Mouse (Mus musculus): ENCODE measurements around the gene Apc2. TPM values are rescaled to one million over a fixed set of nuclear protein-coding genes. Genes with fewer than 3 reads are reported as not detected.

Apc2 gene
- polyA plus RNA-seq, 1 experiment from 2014 or later: 6.2 TPM

- Histone ChIP-seq H3K27ac (replicated peaks; ENCODE audit: low read depth, low read length) (no peak overlapping the region), H3K27me3 (replicated peaks; ENCODE audit: control insufficient read depth, insufficient read depth, low read length) (peaks cover 18% of the 10 kb centered on the region), H3K4me2 (ENCODE audit: low read depth, low read length) (no peak overlapping the region), H3K9ac (ENCODE audit: low read depth, low read length) (no peak overlapping the region), H3K9me3 (ENCODE audit: control insufficient read depth, low read length) (no peaks in the 10 kb centered on the region), H3K4me1 (ENCODE audit: control insufficient read depth, insufficient read depth, low read length) (0 out of 2 replicates have a peak, but pooled peaks cover 4% of the 10 kb centered on the region), H3K36me3 (ENCODE audit: control insufficient read depth, insufficient read depth, low read length) (peaks cover 22% of the 10 kb centered on the region), H3K4me3 (ENCODE audit: low read depth, low read length) (no peak overlapping the region)
- ATAC-seq (ENCODE audit: low read depth) (no peak), DNase-seq (ENCODE audit: low spot score) (no peak)
- WGBS: 42% methylated on average over 7 of the region's 7 CpGs
Observed at GRCm38 (mm10) chr10:80294788-80295303, 931 bp upstream of the Apc2 start.

GRCm38 (mm10) chr10:80296824-80297223 is 1.0 kb downstream of the Apc2 start:
- H3K4me3 ChIP-seq (ENCODE audit: low read depth, low read length): 0 out of 2 replicates have a peak overlapping the region, but pooled peaks have one; percentile 41
- ATAC-seq (ENCODE audit: low read depth): no peak
- H3K27ac ChIP-seq (replicated peaks; ENCODE audit: low read depth, low read length): no peak overlapping the region; the same call in 1 of the 2 replicates
- peak overlapping the region; percentile 55; the same call in 1 of the 2 replicates for H3K9ac ChIP-seq (ENCODE audit: low read depth, low read length)
- H3K4me2 ChIP-seq (ENCODE audit: low read depth, low read length): peak overlapping the region; percentile 66
- H3K36me3 ChIP-seq (ENCODE audit: control insufficient read depth, insufficient read depth, low read length): peaks cover 22% of the 10 kb centered on the region
- H3K4me1 ChIP-seq (ENCODE audit: control insufficient read depth, insufficient read depth, low read length): 0 out of 2 replicates have a peak, but pooled peaks cover 4% of the 10 kb centered on the region
- no peaks in the 10 kb centered on the region for H3K9me3 ChIP-seq (ENCODE audit: control insufficient read depth, low read length)
- DNase-seq (ENCODE audit: low spot score): no peak
- peaks cover 38% of the 10 kb centered on the region for H3K27me3 ChIP-seq (replicated peaks; ENCODE audit: control insufficient read depth, insufficient read depth, low read length)
- 63% methylated on average over 5 of the region's 5 CpGs for WGBS

GRCm38 (mm10) chr10:80297526-80298133 is 1.9 kb downstream of the Apc2 start:
- Histone ChIP-seq H3K27ac (replicated peaks; ENCODE audit: low read depth, low read length) (no peak overlapping the region), H3K9ac (ENCODE audit: low read depth, low read length) (peak overlapping the region; percentile 25; the same call in 1 of the 2 replicates)
- ATAC-seq (ENCODE audit: low read depth): no peak

GRCm38 (mm10) chr10:80298571-80299281 is 2.9 kb downstream of the Apc2 start:
- no peak overlapping the region; the same call in 1 of the 2 replicates for H3K27ac ChIP-seq (replicated peaks; ENCODE audit: low read depth, low read length)
- H3K4me3 ChIP-seq (ENCODE audit: low read depth, low read length): peak overlapping the region; percentile 15
- DNase-seq (ENCODE audit: low spot score) (peak; percentile 78), ATAC-seq (ENCODE audit: low read depth) (peak; percentile 62; the same call in 1 of the 2 replicates)
- H3K9me3 ChIP-seq (ENCODE audit: control insufficient read depth, low read length): no peaks in the 10 kb centered on the region
- H3K27me3 ChIP-seq (replicated peaks; ENCODE audit: control insufficient read depth, insufficient read depth, low read length): peaks cover 45% of the 10 kb centered on the region
- H3K4me1 ChIP-seq (ENCODE audit: control insufficient read depth, insufficient read depth, low read length): no peaks in the 10 kb centered on the region
- H3K36me3 ChIP-seq (ENCODE audit: control insufficient read depth, insufficient read depth, low read length): peaks cover 14% of the 10 kb centered on the region
- H3K9ac ChIP-seq (ENCODE audit: low read depth, low read length): peak overlapping the region; percentile 45
- H3K4me2 ChIP-seq (ENCODE audit: low read depth, low read length): peak overlapping the region; percentile 35; the same call in 1 of the 2 replicates
- 5% methylated on average over 26 of the region's 26 CpGs for WGBS

More at GRCm38 (mm10) chr10:80297526-80298133, 1.9 kb downstream of the Apc2 start:
- DNase-seq (ENCODE audit: low spot score): no peak
- H3K9me3 ChIP-seq (ENCODE audit: control insufficient read depth, low read length): no peaks in the 10 kb centered on the region
- H3K4me2 ChIP-seq (ENCODE audit: low read depth, low read length): no peak overlapping the region
- no peak overlapping the region for H3K4me3 ChIP-seq (ENCODE audit: low read depth, low read length)
- 0 out of 2 replicates have a peak, but pooled peaks cover 4% of the 10 kb centered on the region for H3K4me1 ChIP-seq (ENCODE audit: control insufficient read depth, insufficient read depth, low read length)
- WGBS: 69% methylated on average over 8 of the region's 8 CpGs
- peaks cover 22% of the 10 kb centered on the region for H3K36me3 ChIP-seq (ENCODE audit: control insufficient read depth, insufficient read depth, low read length)
- H3K27me3 ChIP-seq (replicated peaks; ENCODE audit: control insufficient read depth, insufficient read depth, low read length): peaks cover 43% of the 10 kb centered on the region

GRCm38 (mm10) chr10:80299301-80299700 is 3.5 kb downstream of the Apc2 start:
- Histone ChIP-seq H3K9ac (ENCODE audit: low read depth, low read length) (peak overlapping the region; percentile 45), H3K4me3 (ENCODE audit: low read depth, low read length) (peak overlapping the region; percentile 15), H3K27ac (replicated peaks; ENCODE audit: low read depth, low read length) (no peak overlapping the region; the same call in 1 of the 2 replicates), H3K4me2 (ENCODE audit: low read depth, low read length) (peak overlapping the region; percentile 36; the same call in 1 of the 2 replicates), H3K36me3 (ENCODE audit: control insufficient read depth, insufficient read depth, low read length) (peaks cover 9% of the 10 kb centered on the region), H3K9me3 (ENCODE audit: control insufficient read depth, low read length) (no peaks in the 10 kb centered on the region), H3K4me1 (ENCODE audit: control insufficient read depth, insufficient read depth, low read length) (no peaks in the 10 kb centered on the region), H3K27me3 (replicated peaks; ENCODE audit: control insufficient read depth, insufficient read depth, low read length) (peaks cover 47% of the 10 kb centered on the region)
- ATAC-seq (ENCODE audit: low read depth) (no peak), DNase-seq (ENCODE audit: low spot score) (no peak)
- 9% methylated on average over 15 of the region's 15 CpGs for WGBS

GRCm38 (mm10) chr10:80299824-80300223 is 4.0 kb downstream of the Apc2 start:
- peak overlapping the region; percentile 48; the same call in 1 of the 2 replicates for H3K9ac ChIP-seq (ENCODE audit: low read depth, low read length)
- no peaks in the 10 kb centered on the region for H3K4me1 ChIP-seq (ENCODE audit: control insufficient read depth, insufficient read depth, low read length)
- H3K27me3 ChIP-seq (replicated peaks; ENCODE audit: control insufficient read depth, insufficient read depth, low read length): peaks cover 52% of the 10 kb centered on the region
- ATAC-seq (ENCODE audit: low read depth) (no peak), DNase-seq (ENCODE audit: low spot score) (no peak)
- H3K4me2 ChIP-seq (ENCODE audit: low read depth, low read length): peak overlapping the region; percentile 36; the same call in 1 of the 2 replicates
- no peaks in the 10 kb centered on the region for H3K9me3 ChIP-seq (ENCODE audit: control insufficient read depth, low read length)
- H3K4me3 ChIP-seq (ENCODE audit: low read depth, low read length): peak overlapping the region; percentile 14; the same call in 1 of the 2 replicates
- WGBS: 53% methylated on average over 10 of the region's 10 CpGs
- peaks cover 4% of the 10 kb centered on the region for H3K36me3 ChIP-seq (ENCODE audit: control insufficient read depth, insufficient read depth, low read length)
- no peak overlapping the region; the same call in 1 of the 2 replicates for H3K27ac ChIP-seq (replicated peaks; ENCODE audit: low read depth, low read length)

GRCm38 (mm10) chr10:80300672-80301181 is 5.0 kb downstream of the Apc2 start:
- peak overlapping the region; percentile 30; the same call in 1 of the 2 replicates for H3K9ac ChIP-seq (ENCODE audit: low read depth, low read length)
- H3K27me3 ChIP-seq (replicated peaks; ENCODE audit: control insufficient read depth, insufficient read depth, low read length): peaks cover 58% of the 10 kb centered on the region
- peak overlapping the region; percentile 22; the same call in 1 of the 2 replicates for H3K4me3 ChIP-seq (ENCODE audit: low read depth, low read length)
- H3K4me2 ChIP-seq (ENCODE audit: low read depth, low read length): peak overlapping the region; percentile 36
- H3K36me3 ChIP-seq (ENCODE audit: control insufficient read depth, insufficient read depth, low read length): 0 out of 2 replicates have a peak, but pooled peaks cover 1% of the 10 kb centered on the region
- H3K27ac ChIP-seq (replicated peaks; ENCODE audit: low read depth, low read length): no peak overlapping the region
- ATAC-seq (ENCODE audit: low read depth) (no peak; the same call in 1 of the 2 replicates), DNase-seq (ENCODE audit: low spot score) (peak; percentile 40)
- 23% methylated on average over 11 of the region's 11 CpGs for WGBS
- H3K9me3 ChIP-seq (ENCODE audit: control insufficient read depth, low read length): no peaks in the 10 kb centered on the region
- H3K4me1 ChIP-seq (ENCODE audit: control insufficient read depth, insufficient read depth, low read length): no peaks in the 10 kb centered on the region
